Mouse (Mus musculus) monocyte, adult 5-6 weeks (primary cell): ENCODE results near the gene Tepsin. TPM values are rescaled to one million over a fixed set of nuclear protein-coding genes. Genes with fewer than 3 reads are reported as not detected.
A peak's percentile ranks its signal among the peaks of the same experiment; 100 is the strongest.

Experiments
- ATAC-seq: fragments of 153-309, 156-312 bp; replicated peaks from 2 replicates; pipeline ENCODE4 v1.8.0; 2017; ENCODE audit warnings: mild to moderate bottlenecking; ENCODE audit not compliant: low TSS enrichment, insufficient number of reproducible peaks, severe bottlenecking, poor library complexity, low FRiP score
- total RNA-seq: library from RNA; stranded (forward); fragments of 200-1000, 200-491, 200-594 nt; gene quantifications from 3 replicates; pipeline ENCODE4 v1.2.3, GENCODE M21; 2017

Tepsin gene
- total RNA-seq, 1 experiment from 2014 or later, result 13.9 TPM

GRCm38 (mm10) chr11:120045839-120046552, 52.5 kb downstream of the Tepsin start:
- ATAC-seq, result no peak

GRCm38 (mm10) chr11:120045341-120045740, 53.2 kb downstream of the Tepsin start:
- ATAC-seq, result no peak

GRCm38 (mm10) chr11:120042141-120042838, 56.2 kb downstream of the Tepsin start:
- ATAC-seq, result peak; percentile 48; the same call in 1 of the 2 replicates

- peak; percentile 74 for ATAC-seq
Measured at GRCm38 (mm10) chr11:120041191-120042123, 57.1 kb downstream of the Tepsin start.

Other genes starting within 250 kb of the Tepsin start
- gene Chmp6, start 185.3 kb downstream of the Tepsin start, total RNA-seq, result 17.3 to 54.0 TPM (median 33.5 TPM) in 3 replicates
- 3.5 to 13.2 TPM (median 10.2 TPM) in 3 replicates for gene Baiap2, start 156.0 kb downstream of the Tepsin start, total RNA-seq
- 0.21 to 0.29 TPM (median 0.29 TPM) in 3 replicates for gene Aatk, start 51.6 kb downstream of the Tepsin start, total RNA-seq
- 2.9 to 9.1 TPM (median 8.3 TPM) in 3 replicates for gene Cep131, start 11.9 kb downstream of the Tepsin start, total RNA-seq
- 21.0 to 40.3 TPM (median 25.7 TPM) in 3 replicates for gene Ndufaf8, start 197 bp upstream of the Tepsin start, total RNA-seq
- 40.6 to 56.4 TPM (median 42.9 TPM) in 3 replicates for gene Slc38a10, start 52.6 kb upstream of the Tepsin start, total RNA-seq
- 0.68 to 0.85 TPM (median 0.76 TPM) in 3 replicates for gene Bahcc1, start 134.2 kb upstream of the Tepsin start, total RNA-seq
- 1,753 to 2,142 TPM (median 1,849 TPM) in 3 replicates for gene Actg1, start 249.8 kb upstream of the Tepsin start, total RNA-seq